21 mouse cellular contexts compared by ENCODE assay signal in genomic region chr9:105658216-105658615, GRCm38 (mm10). TPM values are rescaled to one million over a fixed set of nuclear protein-coding genes. Genes with fewer than 3 reads are reported as not detected.
DNase-seq lines count a peak whose midpoint lies in the region; TF ChIP-seq lines count a peak whose summit lies in the region.
"Had no signal": no experiment of that assay in that cellular context is flagged by ENCODE, and none has a peak within 500 bp of the region (broad histone marks: within the 10 kb centered on the region; RNA-seq: fewer than 3 reads in every experiment).

No protein-coding gene starts in this region.

- WGBS in lung, adult 2 months = 91% methylated on average over 12 of the region's 12 CpGs

- no peak overlapping the region for H3K4me3 ChIP-seq in lung, adult 2 months (replicated peaks; ENCODE audit: extremely low read depth, low read depth, low read length)
- H3K4me3 ChIP-seq: embryonic facial prominence, embryonic 12.5 days; embryonic facial prominence, embryonic 15.5 days; gastrocnemius, adult 2 months; heart, embryonic 10.5 days; heart, embryonic 13.5 days had no signal

- H3K4me1 ChIP-seq in lung, adult 2 months (ENCODE audit: control insufficient read depth, insufficient read depth, low read length) = no peaks in the 10 kb centered on the region
- H3K4me1 ChIP-seq: embryonic facial prominence, embryonic 12.5 days; embryonic facial prominence, embryonic 15.5 days; heart, embryonic 10.5 days; heart, embryonic 13.5 days had no signal

- TF ChIP-seq POLR2A in lung, adult 2 months (IDR thresholded peaks at IDR 0.05; ENCODE audit: borderline replicate concordance, extremely low read depth, low read depth, low read length) = no peak

- no peak for TF ChIP-seq CTCF in lung, adult 2 months (IDR thresholded peaks at IDR 0.05; ENCODE audit: insufficient read depth, low read length)

- DNase-seq in spleen, adult 12 weeks (ENCODE audit: low spot score) = peak; percentile 7
- DNase-seq in spleen, postnatal 14 days (ENCODE audit: low spot score in 2 of 2) = no peak
- peak; percentile 6 for DNase-seq in thymus, postnatal 14 days
- no peak for DNase-seq in thymus, adult 18-20 months
- peak; percentile 43 to 52 for DNase-seq in spleen, postnatal 36 days (ENCODE audit: low spot score in 2 of 2)
- DNase-seq in lung, adult 2 months = no peak
- DNase-seq: adrenal gland, postnatal 10 days; adrenal gland, postnatal 36 days; cerebellum, adult 18-20 months; cerebellum, adult 9-11 months; cerebellum, postnatal 25 days; forebrain, postnatal 0 days; gastrocnemius, adult 2 months; gastrocnemius, postnatal 14 days; heart, adult 18-20 months; heart, postnatal 14 days; heart, postnatal 4 days had no signal

RNA-seq across cellular contexts. Expression of gene Pik3r4, which starts 15.4 kb away (rescaled TPM):
- 17.1 and 18.8 TPM in 2 replicates for polyA plus RNA-seq in lung, adult 2 months (2012; rRNA removed)

Comparison
In these comparisons a context has a peak if more than half of its experiments do, and no peak if none do; other contexts are left out.
1. DNase-seq: peak in spleen, adult 12 weeks (single experiment), thymus, postnatal 14 days (single experiment) and spleen, postnatal 36 days (2 of 2); none in spleen, postnatal 14 days (0 of 2), thymus, adult 18-20 months (0 of 2) and lung, adult 2 months (single experiment).